Mouse (Mus musculus): ENCODE results near the gene Dffa. TPM values are rescaled to one million over a fixed set of nuclear protein-coding genes. Genes with fewer than 3 reads are reported as not detected.

Gene Dffa
- total and polyA plus RNA-seq, 3 experiments = 25.3 to 42.5 (median 40.1) TPM

- 81% methylated on average over 6 of the region's 6 CpGs for WGBS
- intact Hi-C loops (cut with DNase I) = no loop called here
- TF ChIP-seq CTCF (IDR thresholded peaks at IDR 0.05) (no peak), POLR2A (IDR thresholded peaks at IDR 0.05; ENCODE audit: insufficient read depth, low read depth, low read length) (no peak), EP300 (IDR thresholded peaks at IDR 0.05; ENCODE audit: insufficient read depth, low read depth, low read length) (no peak)
- Histone ChIP-seq H3K27me3 (ENCODE audit: control insufficient read depth, insufficient read depth, low read length) (no peaks in the 10 kb centered on the region), H3K4me3 (no peak overlapping the region), H3K79me2 (replicated peaks; ENCODE audit: control insufficient read depth, insufficient read depth, low read length) (no peaks in the 10 kb centered on the region), H3K9ac (ENCODE audit: low read depth, low read length) (no peak overlapping the region), H3K36me3 (ENCODE audit: control insufficient read depth, insufficient read depth, low read length) (no peaks in the 10 kb centered on the region), H3K27ac (no peak overlapping the region), H3K4me1 (ENCODE audit: control insufficient read depth, insufficient read depth, low read length) (no peaks in the 10 kb centered on the region)
- DNase-seq = peak in 1 of 2 experiments; percentile 60
Measured at GRCm38 (mm10) chr4:149155711-149156110, 51.8 kb downstream of the Dffa start.

GRCm38 (mm10) chr4:149157415-149157973, 53.5 kb downstream of the Dffa start:
- H3K4me1 ChIP-seq (ENCODE audit: control insufficient read depth, insufficient read depth, low read length) = no peaks in the 10 kb centered on the region
- H3K9ac ChIP-seq (ENCODE audit: low read depth, low read length) = no peak overlapping the region
- no peak overlapping the region for H3K4me3 ChIP-seq
- H3K27ac ChIP-seq = no peak overlapping the region
- H3K79me2 ChIP-seq (replicated peaks; ENCODE audit: control insufficient read depth, insufficient read depth, low read length) = no peaks in the 10 kb centered on the region
- 92% methylated on average over 8 of the region's 8 CpGs for WGBS
- intact Hi-C loops (cut with DNase I) = no loop called here
- H3K27me3 ChIP-seq (ENCODE audit: control insufficient read depth, insufficient read depth, low read length) = no peaks in the 10 kb centered on the region
- H3K36me3 ChIP-seq (ENCODE audit: control insufficient read depth, insufficient read depth, low read length) = no peaks in the 10 kb centered on the region
- no peak for DNase-seq
- TF ChIP-seq POLR2A (IDR thresholded peaks at IDR 0.05; ENCODE audit: insufficient read depth, low read depth, low read length) = no peak
- TF ChIP-seq EP300 (IDR thresholded peaks at IDR 0.05; ENCODE audit: insufficient read depth, low read depth, low read length) = no peak
- TF ChIP-seq CTCF (IDR thresholded peaks at IDR 0.05) = no peak

- H3K36me3 ChIP-seq (ENCODE audit: control insufficient read depth, insufficient read depth, low read length) = no peaks in the 10 kb centered on the region
Measured at GRCm38 (mm10) chr4:149159203-149159602, 55.3 kb downstream of the Dffa start.

GRCm38 (mm10) chr4:149159891-149160290, 55.9 kb downstream of the Dffa start:
- no peak for DNase-seq
- Histone ChIP-seq H3K27ac (no peak overlapping the region), H3K4me3 (no peak overlapping the region), H3K79me2 (replicated peaks; ENCODE audit: control insufficient read depth, insufficient read depth, low read length) (no peaks in the 10 kb centered on the region), H3K36me3 (ENCODE audit: control insufficient read depth, insufficient read depth, low read length) (no peaks in the 10 kb centered on the region), H3K27me3 (ENCODE audit: control insufficient read depth, insufficient read depth, low read length) (no peaks in the 10 kb centered on the region), H3K9ac (ENCODE audit: low read depth, low read length) (no peak overlapping the region), H3K4me1 (ENCODE audit: control insufficient read depth, insufficient read depth, low read length) (no peaks in the 10 kb centered on the region)
- intact Hi-C loops (cut with DNase I) = no loop called here
- no peak for TF ChIP-seq EP300 (IDR thresholded peaks at IDR 0.05; ENCODE audit: insufficient read depth, low read depth, low read length)
- 87% methylated on average over 13 of the region's 13 CpGs for WGBS

More at GRCm38 (mm10) chr4:149159203-149159602, 55.3 kb downstream of the Dffa start:
- WGBS = 92% methylated on average over 2 of the region's 2 CpGs
- Histone ChIP-seq H3K4me3 (no peak overlapping the region), H3K4me1 (ENCODE audit: control insufficient read depth, insufficient read depth, low read length) (no peaks in the 10 kb centered on the region), H3K27me3 (ENCODE audit: control insufficient read depth, insufficient read depth, low read length) (no peaks in the 10 kb centered on the region), H3K9ac (ENCODE audit: low read depth, low read length) (no peak overlapping the region), H3K27ac (no peak overlapping the region), H3K79me2 (replicated peaks; ENCODE audit: control insufficient read depth, insufficient read depth, low read length) (no peaks in the 10 kb centered on the region)
- intact Hi-C loops (cut with DNase I) = no loop called here
- DNase-seq = no peak
- TF ChIP-seq POLR2A (IDR thresholded peaks at IDR 0.05; ENCODE audit: insufficient read depth, low read depth, low read length) (no peak), EP300 (IDR thresholded peaks at IDR 0.05; ENCODE audit: insufficient read depth, low read depth, low read length) (no peak), CTCF (IDR thresholded peaks at IDR 0.05) (no peak)

GRCm38 (mm10) chr4:149161166-149161565, 57.2 kb downstream of the Dffa start:
- Histone ChIP-seq H3K79me2 (replicated peaks; ENCODE audit: control insufficient read depth, insufficient read depth, low read length) (no peaks in the 10 kb centered on the region), H3K4me1 (ENCODE audit: control insufficient read depth, insufficient read depth, low read length) (no peaks in the 10 kb centered on the region), H3K9ac (ENCODE audit: low read depth, low read length) (no peak overlapping the region), H3K36me3 (ENCODE audit: control insufficient read depth, insufficient read depth, low read length) (no peaks in the 10 kb centered on the region), H3K27ac (no peak overlapping the region), H3K4me3 (no peak overlapping the region), H3K27me3 (ENCODE audit: control insufficient read depth, insufficient read depth, low read length) (no peaks in the 10 kb centered on the region)
- intact Hi-C loops (cut with DNase I) = no loop called here
- no peak for TF ChIP-seq EP300 (IDR thresholded peaks at IDR 0.05; ENCODE audit: insufficient read depth, low read depth, low read length)
- TF ChIP-seq CTCF (IDR thresholded peaks at IDR 0.05) = no peak
- no peak for TF ChIP-seq POLR2A (IDR thresholded peaks at IDR 0.05; ENCODE audit: insufficient read depth, low read depth, low read length)
- 86% methylated on average over 6 of the region's 6 CpGs for WGBS
- DNase-seq = no peak

GRCm38 (mm10) chr4:149163196-149163595, 59.2 kb downstream of the Dffa start:
- no peak overlapping the region for H3K4me3 ChIP-seq
- intact Hi-C loops (cut with DNase I) = no loop called here
- no peak for TF ChIP-seq POLR2A (IDR thresholded peaks at IDR 0.05; ENCODE audit: insufficient read depth, low read depth, low read length)
- TF ChIP-seq EP300 (IDR thresholded peaks at IDR 0.05; ENCODE audit: insufficient read depth, low read depth, low read length) = no peak
- no peak for TF ChIP-seq CTCF (IDR thresholded peaks at IDR 0.05)
- no peaks in the 10 kb centered on the region for H3K27me3 ChIP-seq (ENCODE audit: control insufficient read depth, insufficient read depth, low read length)
- H3K4me1 ChIP-seq (ENCODE audit: control insufficient read depth, insufficient read depth, low read length) = no peaks in the 10 kb centered on the region
- no peak overlapping the region for H3K9ac ChIP-seq (ENCODE audit: low read depth, low read length)
- no peaks in the 10 kb centered on the region for H3K36me3 ChIP-seq (ENCODE audit: control insufficient read depth, insufficient read depth, low read length)
- H3K79me2 ChIP-seq (replicated peaks; ENCODE audit: control insufficient read depth, insufficient read depth, low read length) = no peaks in the 10 kb centered on the region
- H3K27ac ChIP-seq = no peak overlapping the region
- WGBS = 64% methylated on average over 1 of the region's 1 CpGs
- no peak for DNase-seq

Data from heart, adult 2 months (tissue).